Mouse (Mus musculus) large intestine, adult 2 months (tissue): ENCODE results near the gene Pcdh9. TPM values are rescaled to one million over a fixed set of nuclear protein-coding genes. Genes with fewer than 3 reads are reported as not detected.
"Not testable (repeated sequence)": the region's sequence is repeated elsewhere in the genome, so short reads cannot be mapped to it uniquely, and the experiment has no call there.

Experiments
- DNase-seq: peaks from one replicate; pipeline ENCODE4 v3.0.0-alpha.2; 2012; ENCODE audit warnings: low read depth, low spot score
- WGBS: fragments of 180-500 bp; shearing (Covaris S2); methylation state at CpG from one replicate; pipeline ENCODE4 v1.1.7; 2018; 5-methylcytosine and 5-hydroxymethylcytosine counted together
- polyA plus RNA-seq: library from polyadenylated mRNA; depleted of rRNA; stranded (reverse); fragments of >200 nt; gene quantifications from 2 replicates; pipeline ENCODE4 v1.2.3, GENCODE M21; 2012

Pcdh9 gene
- polyA plus RNA-seq, 1 experiment, result 0.12 TPM

GRCm38 (mm10) chr14:93274767-93275166 lies 615.7 kb downstream of the Pcdh9 start:
- no peak for DNase-seq

GRCm38 (mm10) chr14:93253411-93253810 lies 637.1 kb downstream of the Pcdh9 start:
- 89% methylated on average over 1 of the region's 1 CpGs for WGBS
- DNase-seq, result no peak

GRCm38 (mm10) chr14:93240263-93240662 lies 650.2 kb downstream of the Pcdh9 start:
- WGBS, result 67% methylated on average over 3 of the region's 3 CpGs
- no peak for DNase-seq

GRCm38 (mm10) chr14:93234333-93234732 lies 656.1 kb downstream of the Pcdh9 start:
- 83% methylated on average over 3 of the region's 3 CpGs for WGBS
- DNase-seq, result no peak

GRCm38 (mm10) chr14:93233599-93233998 lies 656.9 kb downstream of the Pcdh9 start:
- no peak for DNase-seq
- WGBS, result 52% methylated on average over 6 of the region's 6 CpGs

GRCm38 (mm10) chr14:93214846-93215245 lies 675.6 kb downstream of the Pcdh9 start:
- WGBS, result 95% methylated on average over 9 of the region's 15 CpGs
- DNase-seq, result not testable (repeated sequence)

- 60% methylated on average over 2 of the region's 2 CpGs for WGBS
- DNase-seq, result no peak
These were observed 690.7 kb downstream of the Pcdh9 start for GRCm38 (mm10) chr14:93199791-93200190.

- 82% methylated on average over 9 of the region's 9 CpGs for WGBS
These were observed 707.6 kb downstream of the Pcdh9 start for GRCm38 (mm10) chr14:93182606-93183491.

GRCm38 (mm10) chr14:93169201-93169600 lies 721.3 kb downstream of the Pcdh9 start:
- DNase-seq, result no peak

More at GRCm38 (mm10) chr14:93182606-93183491, 707.6 kb downstream of the Pcdh9 start:
- no peak for DNase-seq

GRCm38 (mm10) chr14:93168367-93168766 lies 722.1 kb downstream of the Pcdh9 start:
- DNase-seq, result no peak
- 71% methylated on average over 2 of the region's 2 CpGs for WGBS

GRCm38 (mm10) chr14:93143414-93143813 lies 747.1 kb downstream of the Pcdh9 start:
- 90% methylated on average over 6 of the region's 6 CpGs for WGBS
- no peak for DNase-seq

- 70% methylated on average over 4 of the region's 4 CpGs for WGBS
- DNase-seq, result no peak
These were observed 748.4 kb downstream of the Pcdh9 start for GRCm38 (mm10) chr14:93142076-93142475.

GRCm38 (mm10) chr14:93126993-93127392 lies 763.5 kb downstream of the Pcdh9 start:
- no peak for DNase-seq
- WGBS, result 76% methylated on average over 3 of the region's 3 CpGs

GRCm38 (mm10) chr14:93102755-93103154 lies 787.7 kb downstream of the Pcdh9 start:
- 66% methylated on average over 2 of the region's 2 CpGs for WGBS
- DNase-seq, result no peak

- no peak for DNase-seq
- 45% methylated on average over 2 of the region's 2 CpGs for WGBS
These were observed 795.4 kb downstream of the Pcdh9 start for GRCm38 (mm10) chr14:93095081-93095480.

- 70% methylated on average over 4 of the region's 4 CpGs for WGBS
- no peak for DNase-seq
These were observed 797.7 kb downstream of the Pcdh9 start for GRCm38 (mm10) chr14:93092806-93093205.

- no peak for DNase-seq
- 63% methylated on average over 2 of the region's 2 CpGs for WGBS
These were observed 804.8 kb downstream of the Pcdh9 start for GRCm38 (mm10) chr14:93085646-93086045.

GRCm38 (mm10) chr14:93083140-93083539 lies 807.3 kb downstream of the Pcdh9 start:
- no peak for DNase-seq
- 59% methylated on average over 2 of the region's 2 CpGs for WGBS

GRCm38 (mm10) chr14:93080910-93081309 lies 809.6 kb downstream of the Pcdh9 start:
- DNase-seq, result no peak
- 5% methylated on average over 2 of the region's 2 CpGs for WGBS

- WGBS, result 39% methylated on average over 2 of the region's 2 CpGs
- DNase-seq, result no peak
These were observed 814.7 kb downstream of the Pcdh9 start for GRCm38 (mm10) chr14:93075761-93076160.

GRCm38 (mm10) chr14:93072346-93072745 lies 818.1 kb downstream of the Pcdh9 start:
- WGBS, result 86% methylated on average over 5 of the region's 5 CpGs
- DNase-seq, result no peak
